Mouse (Mus musculus): ENCODE data around the gene Ccnj. TPM values are rescaled to one million over a fixed set of nuclear protein-coding genes. Genes with fewer than 3 reads are reported as not detected.

Gene Ccnj
- polyA plus RNA-seq (2012; rRNA removed) = 5.1 and 6.9 TPM in 2 replicates

GRCm38 (mm10) chr19:40830703-40831415 lies at the start of gene Ccnj:
TSS of gene Ccnj (plus strand) at chr19:40831279.
- no peak for DNase-seq (ENCODE audit: low read depth)

GRCm38 (mm10) chr19:40788004-40788714 lies 42.9 kb upstream of the Ccnj start:
- no peak for DNase-seq (ENCODE audit: low read depth)

DNA sequence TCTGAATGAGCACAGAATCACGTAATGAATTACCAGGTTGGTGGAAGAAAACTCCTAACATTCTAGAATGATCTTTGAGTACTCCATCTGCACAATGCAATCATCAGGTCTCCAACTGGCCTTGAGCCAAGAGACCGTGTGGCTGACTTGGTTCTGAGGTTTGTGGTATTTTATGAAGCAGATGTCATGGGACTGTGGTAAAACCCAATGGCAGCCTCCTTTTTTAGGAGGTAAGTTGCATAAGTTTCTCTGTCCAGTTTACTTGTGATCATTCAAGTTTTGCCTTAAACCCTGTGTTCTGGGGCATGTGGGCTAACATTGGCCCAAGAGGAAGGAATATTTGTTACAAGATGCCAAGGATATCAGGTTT lies 42.4 kb upstream of the Ccnj start:
- DNase-seq (ENCODE audit: low read depth) = no peak

DNA sequence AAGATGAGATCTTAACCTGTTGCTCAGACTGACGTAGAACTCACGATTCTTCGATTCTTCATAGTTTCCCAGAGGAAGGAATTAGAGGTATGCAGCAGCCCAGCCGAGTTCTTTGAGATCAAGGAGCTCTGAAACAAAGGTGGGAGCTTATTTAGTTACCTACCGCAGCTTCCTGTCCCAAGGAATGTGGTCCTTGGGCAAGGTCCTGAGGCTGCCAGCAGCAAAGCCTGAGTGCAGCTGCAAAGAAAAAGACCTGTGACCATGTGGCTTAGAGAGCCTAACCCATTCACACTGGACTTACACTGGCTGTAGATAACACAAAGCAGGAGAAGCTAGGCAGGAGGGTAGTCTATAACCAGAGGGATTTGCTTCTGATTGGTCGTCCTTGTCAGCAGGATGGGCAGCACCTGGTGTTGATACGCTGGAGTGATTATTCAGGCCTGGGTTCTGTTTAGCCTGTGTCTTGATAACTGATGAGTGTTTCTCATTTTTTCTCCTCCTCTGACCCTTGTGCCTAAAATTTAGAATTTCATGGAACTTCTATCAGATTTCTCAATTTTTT lies 25.8 kb upstream of the Ccnj start:
- DNase-seq (ENCODE audit: low read depth) = no peak

GRCm38 (mm10) chr19:40809858-40810257 lies 21.2 kb upstream of the Ccnj start:
- no peak for DNase-seq (ENCODE audit: low read depth)

DNA sequence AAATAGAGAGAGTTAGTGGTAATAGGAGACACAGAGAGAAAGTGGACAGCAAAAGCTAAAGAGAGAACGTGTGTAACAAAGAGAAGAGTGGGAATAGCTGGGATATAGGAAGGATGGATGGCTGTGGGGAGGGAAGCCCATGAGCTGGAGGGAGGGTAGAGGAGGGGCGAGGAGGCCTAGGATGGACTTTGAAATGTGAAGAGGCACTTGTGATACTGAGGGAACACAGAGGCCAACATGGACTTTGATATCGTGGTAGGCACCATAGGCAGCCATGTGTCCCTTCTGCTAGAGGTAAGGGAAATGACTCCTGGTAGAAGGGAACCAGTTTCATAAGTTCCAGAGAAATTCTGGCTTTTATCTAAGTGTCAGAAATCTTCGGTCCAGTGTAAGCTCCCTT lies 19.2 kb upstream of the Ccnj start:
- DNase-seq (ENCODE audit: low read depth) = no peak

DNA sequence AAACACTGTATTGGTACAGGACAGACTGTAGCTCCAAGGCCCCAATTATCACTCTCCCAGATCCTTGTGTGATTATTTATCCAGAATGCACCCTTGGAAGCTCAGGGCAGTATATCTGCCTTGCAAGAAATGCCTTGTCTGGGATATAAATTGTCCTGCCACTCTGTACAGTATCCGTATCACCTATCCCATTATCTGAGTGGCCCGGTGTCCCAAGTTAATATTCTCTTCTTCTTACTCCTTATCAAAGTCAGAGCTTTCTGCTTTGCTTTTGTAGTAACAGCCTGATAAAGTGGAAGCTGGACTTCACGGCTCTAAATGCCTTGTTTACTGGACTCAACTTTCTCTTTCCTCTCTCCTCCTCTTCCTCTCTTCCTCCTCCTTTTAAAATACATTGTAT lies 18.3 kb upstream of the Ccnj start:
- no peak for DNase-seq (ENCODE audit: low read depth)

- no peak for DNase-seq (ENCODE audit: low read depth)
Measured at GRCm38 (mm10) chr19:40813385-40813784, 17.7 kb upstream of the Ccnj start.

GRCm38 (mm10) chr19:40815645-40816183 lies 15.4 kb upstream of the Ccnj start:
- DNase-seq (ENCODE audit: low read depth) = no peak

GRCm38 (mm10) chr19:40817901-40818532 lies 13.1 kb upstream of the Ccnj start:
- no peak for DNase-seq (ENCODE audit: low read depth)

DNA sequence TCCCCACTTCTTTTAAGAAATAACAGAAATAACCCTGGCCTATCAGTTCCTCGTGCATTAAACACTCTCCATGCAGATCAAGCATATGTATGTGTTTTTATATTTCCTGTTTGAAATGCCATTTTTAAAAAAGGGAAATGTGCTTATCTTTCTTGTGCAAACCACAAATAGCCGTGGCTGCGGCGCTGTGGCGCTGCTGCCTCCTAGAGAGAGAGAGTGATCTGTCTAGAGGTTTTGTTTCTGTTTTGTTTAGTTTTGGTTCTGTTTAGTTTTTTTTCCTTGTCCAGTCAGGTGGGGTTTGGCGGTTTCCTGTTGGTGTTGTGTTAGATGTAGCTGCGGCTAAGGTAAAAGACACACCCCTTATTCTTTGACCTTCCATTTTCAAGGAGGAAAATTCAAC lies 12.3 kb upstream of the Ccnj start:
- DNase-seq (ENCODE audit: low read depth) = no peak

DNA sequence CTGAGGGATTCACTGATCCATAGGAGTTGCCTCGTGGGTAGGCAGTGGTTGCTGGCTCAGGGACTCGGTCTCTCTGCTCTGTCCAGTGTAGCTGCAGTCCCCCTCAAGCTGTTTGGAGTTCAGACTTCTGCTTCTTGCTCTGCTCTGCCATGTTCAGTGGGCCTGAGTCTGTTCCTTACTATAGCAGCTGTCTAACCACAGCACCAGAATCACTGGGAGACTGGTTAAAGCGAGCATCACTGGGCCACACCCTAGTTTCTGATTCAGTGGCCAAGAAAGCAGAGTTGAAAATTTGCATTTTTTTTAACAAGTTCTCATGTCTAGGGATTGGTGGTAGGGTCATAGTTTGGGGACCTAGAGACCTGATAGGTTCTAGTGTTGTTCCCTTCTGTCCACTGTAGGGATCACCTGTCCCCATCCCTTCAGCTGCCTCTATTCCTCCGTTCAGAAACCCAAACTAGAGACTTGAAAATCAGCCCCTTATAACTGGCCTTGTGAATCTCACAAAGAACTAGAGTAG lies 9.7 kb upstream of the Ccnj start:
- DNase-seq (ENCODE audit: low read depth) = no peak

- no peak for DNase-seq (ENCODE audit: low read depth)
Measured at GRCm38 (mm10) chr19:40825636-40826035, 5.4 kb upstream of the Ccnj start.

GRCm38 (mm10) chr19:40826735-40827134 lies 4.3 kb upstream of the Ccnj start:
- DNase-seq (ENCODE audit: low read depth) = no peak

DNA sequence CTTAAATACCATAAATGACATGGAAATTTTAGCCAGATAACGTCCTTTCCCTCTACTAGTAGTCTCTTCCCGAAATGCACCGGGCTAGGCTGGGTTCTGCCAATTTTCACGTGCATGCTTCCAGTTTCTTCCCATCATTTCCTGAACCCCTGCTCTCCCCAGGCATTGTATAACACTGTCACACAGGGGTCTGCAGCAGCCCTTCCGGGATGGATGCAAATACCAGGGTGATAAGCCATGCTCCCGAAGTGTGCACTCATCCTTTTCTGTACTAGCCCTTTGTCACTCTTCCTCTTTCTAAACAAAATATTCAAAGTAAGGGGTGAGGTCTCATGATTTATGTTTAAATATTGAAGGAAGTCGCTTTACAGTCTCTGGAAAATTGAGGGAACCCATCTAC lies 881 bp upstream of the Ccnj start:
- no peak for DNase-seq (ENCODE audit: low read depth)

GRCm38 (mm10) chr19:40831416-40832201 lies 530 bp downstream of the Ccnj start:
- DNase-seq (ENCODE audit: low read depth) = no peak

DNA sequence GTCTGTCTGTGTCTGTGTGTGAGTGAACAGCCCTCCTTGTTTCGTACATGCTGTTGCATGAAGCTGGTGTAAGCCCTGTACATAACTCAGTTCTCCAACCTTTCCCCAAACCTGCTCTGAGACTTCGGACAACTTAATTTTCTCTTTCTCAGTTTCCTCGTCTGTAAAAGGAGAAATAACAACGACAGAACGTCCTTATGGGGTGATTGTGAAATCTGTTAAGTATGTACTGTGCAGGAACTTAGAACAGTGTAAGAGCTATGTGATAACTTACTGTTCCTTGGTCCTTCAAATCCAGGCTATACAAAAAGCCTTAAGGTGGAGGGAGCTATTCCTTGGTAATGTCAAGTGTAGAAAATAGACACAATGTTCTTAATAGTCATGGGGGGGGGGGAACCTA lies 1.3 kb downstream of the Ccnj start:
- no peak for DNase-seq (ENCODE audit: low read depth)

- DNase-seq (ENCODE audit: low read depth) = no peak
Measured at GRCm38 (mm10) chr19:40834436-40834835, 3.4 kb downstream of the Ccnj start.

DNA sequence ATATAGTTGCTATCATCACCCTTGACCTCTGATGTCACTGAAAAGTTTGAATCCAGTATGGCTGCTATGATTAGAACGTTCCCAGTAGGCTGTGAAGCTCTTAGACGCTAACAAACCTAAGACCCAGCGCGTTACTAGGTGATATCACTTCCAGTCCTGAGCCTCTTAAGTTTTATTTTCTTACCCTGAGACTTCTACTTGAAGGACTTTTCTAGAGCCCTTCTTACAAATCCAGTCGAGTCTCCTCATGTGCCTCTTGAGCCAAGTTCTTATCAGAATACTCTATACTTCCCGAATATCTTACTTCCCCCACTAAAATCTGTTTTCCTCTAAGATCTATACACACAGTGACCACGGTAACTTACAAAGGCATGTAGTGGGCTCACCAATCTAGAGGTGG lies 7.1 kb downstream of the Ccnj start:
- DNase-seq (ENCODE audit: low read depth) = no peak

GRCm38 (mm10) chr19:40840303-40840702 lies 9.2 kb downstream of the Ccnj start:
- DNase-seq (ENCODE audit: low read depth) = no peak

DNA sequence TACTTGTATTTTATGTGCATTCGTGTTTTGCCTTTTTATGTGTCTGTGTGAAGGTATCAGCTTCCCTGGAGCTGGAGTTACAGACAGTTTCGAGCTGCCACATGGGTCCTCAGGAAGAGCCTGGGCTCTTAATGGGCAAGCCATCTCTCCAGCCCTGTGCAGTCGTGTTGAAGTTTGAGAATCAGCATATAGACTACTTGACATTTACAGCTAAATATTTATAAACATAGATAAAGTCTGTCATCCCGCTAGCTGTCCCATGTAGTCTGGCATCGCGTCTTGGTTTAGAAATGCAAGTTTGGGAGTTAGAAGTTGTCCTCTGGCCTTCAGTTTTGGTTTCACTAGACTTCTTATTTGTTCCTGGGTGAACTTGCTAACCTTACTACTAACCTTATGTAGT lies 10.0 kb downstream of the Ccnj start:
- DNase-seq (ENCODE audit: low read depth) = no peak
